Mouse (Mus musculus): ENCODE measurements around the gene Kbtbd8.

Gene Kbtbd8

DNA sequence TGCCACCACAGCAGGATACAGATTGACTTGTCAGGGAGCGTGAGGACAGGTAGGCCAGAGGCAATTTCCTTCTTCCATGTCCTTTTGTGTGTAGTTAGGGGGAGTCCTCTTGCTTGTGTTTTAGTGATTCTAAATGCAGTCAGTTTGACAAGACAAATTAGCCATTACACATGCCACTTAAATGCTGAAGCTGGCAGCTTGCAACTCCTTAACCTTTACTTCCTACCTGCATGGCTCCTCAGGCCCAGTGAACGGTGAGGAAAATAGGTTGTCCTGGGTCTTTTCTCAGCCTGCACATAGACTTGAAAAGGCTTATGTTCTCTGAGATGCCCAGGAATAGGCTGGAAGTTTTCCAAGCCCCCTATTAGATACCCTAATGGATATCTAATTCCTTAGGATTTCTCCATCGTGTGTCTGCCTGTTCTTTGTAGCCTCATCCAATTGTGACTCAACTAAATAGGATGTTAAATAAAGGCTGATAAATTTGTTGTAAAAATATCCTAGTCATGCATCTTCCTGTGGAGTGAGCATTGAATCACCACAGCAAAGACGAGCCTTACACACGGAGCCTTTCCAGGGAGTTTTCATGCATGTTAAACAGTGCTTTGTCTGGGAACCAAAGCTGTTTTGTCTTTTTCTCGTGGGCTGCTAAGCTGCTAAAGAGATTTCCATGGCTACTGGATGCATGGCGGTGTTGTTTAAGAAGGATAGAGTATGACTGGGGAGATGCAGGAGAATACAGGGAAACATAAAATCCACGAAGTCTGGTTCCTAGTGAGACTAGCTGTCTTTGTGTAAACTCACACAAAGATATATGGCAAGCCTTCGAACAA lies 57.5 kb downstream of the Kbtbd8 start:
- no peak for DNase-seq
